Mouse (Mus musculus) cerebellum, adult 18-20 months (tissue): Measurements from ENCODE around the gene Cyp2c23.

Experiments used
- DNase-seq, 2 experiments: peaks; one replicate each; pipeline ENCODE4 v3.0.0; 2021

Gene Cyp2c23

GRCm38 (mm10) chr19:44028972-44029371 lies at the start of gene Cyp2c23:
TSS of gene Cyp2c23 (minus strand) at chr19:44029208.
- DNase-seq = no peak

- no peak for DNase-seq
These were observed 48.0 kb upstream of the Cyp2c23 start for GRCm38 (mm10) chr19:44077024-44077423.

GRCm38 (mm10) chr19:44076457-44076856 lies 47.4 kb upstream of the Cyp2c23 start:
- DNase-seq = no peak

GRCm38 (mm10) chr19:44074986-44075385 lies 46.0 kb upstream of the Cyp2c23 start:
- DNase-seq = no peak

GRCm38 (mm10) chr19:44071166-44071565 lies 42.2 kb upstream of the Cyp2c23 start:
- no peak for DNase-seq

GRCm38 (mm10) chr19:44069914-44070232 lies 40.9 kb upstream of the Cyp2c23 start:
- no peak for DNase-seq

- peak; percentile 90 to 97 for DNase-seq
These were observed 40.3 kb upstream of the Cyp2c23 start, which contains the start of gene Erlin1 for GRCm38 (mm10) chr19:44069121-44069913. TSS of gene Erlin1 (minus strand) at chr19:44069785.

- no peak for DNase-seq
These were observed 39.2 kb upstream of the Cyp2c23 start for GRCm38 (mm10) chr19:44068232-44068631.

GRCm38 (mm10) chr19:44067323-44068049 lies 38.5 kb upstream of the Cyp2c23 start:
- DNase-seq = no peak

GRCm38 (mm10) chr19:44064734-44065133 lies 35.7 kb upstream of the Cyp2c23 start:
- DNase-seq = no peak

GRCm38 (mm10) chr19:44063773-44064172 lies 34.8 kb upstream of the Cyp2c23 start:
- DNase-seq = no peak

- no peak for DNase-seq
These were observed 31.2 kb upstream of the Cyp2c23 start for GRCm38 (mm10) chr19:44060226-44060625.

GRCm38 (mm10) chr19:44055173-44055826 lies 26.3 kb upstream of the Cyp2c23 start:
- DNase-seq = no peak

GRCm38 (mm10) chr19:44050388-44050787 lies 21.4 kb upstream of the Cyp2c23 start:
- DNase-seq = no peak

GRCm38 (mm10) chr19:44049282-44049681 lies 20.3 kb upstream of the Cyp2c23 start:
- DNase-seq = no peak

- no peak for DNase-seq
These were observed 16.8 kb upstream of the Cyp2c23 start for GRCm38 (mm10) chr19:44045847-44046246.

GRCm38 (mm10) chr19:44042121-44042520 lies 13.1 kb upstream of the Cyp2c23 start:
- DNase-seq = no peak

- DNase-seq = no peak
These were observed 4.4 kb upstream of the Cyp2c23 start for GRCm38 (mm10) chr19:44033396-44033795.

GRCm38 (mm10) chr19:44032046-44032744 lies 3.2 kb upstream of the Cyp2c23 start:
- no peak for DNase-seq

- DNase-seq = no peak
These were observed 1.0 kb upstream of the Cyp2c23 start for GRCm38 (mm10) chr19:44030024-44030423.

GRCm38 (mm10) chr19:44026956-44027530 lies 2.0 kb downstream of the Cyp2c23 start:
- no peak for DNase-seq

GRCm38 (mm10) chr19:44024921-44025585 lies 4.0 kb downstream of the Cyp2c23 start:
- no peak for DNase-seq
